Mouse (Mus musculus) telencephalon, adult 2 months (tissue): ENCODE results near the gene Gm9970.
"Not testable (repeated sequence)": the region's sequence is repeated elsewhere in the genome, so short reads cannot be mapped to it uniquely, and the experiment has no call there.

Experiments
- DNase-seq: peaks from one replicate; pipeline ENCODE4 v3.0.0-alpha.2; 2011; ENCODE audit warnings: low read depth, low spot score

Gene Gm9970

GRCm38 (mm10) chr5:31222696-31223095 is 18.3 kb downstream of the Gm9970 start:
- DNase-seq = no peak

GRCm38 (mm10) chr5:31221304-31221945 is 19.6 kb downstream of the Gm9970 start:
- DNase-seq = no peak

GRCm38 (mm10) chr5:31220448-31221303 is 20.4 kb downstream of the Gm9970 start, which contains the start of gene Ppm1g:
TSS of gene Ppm1g (minus strand) at chr5:31220687.
- DNase-seq = peak; percentile 88

GRCm38 (mm10) chr5:31219911-31220447 is 21.1 kb downstream of the Gm9970 start:
- no peak for DNase-seq

- DNase-seq = no peak
These were observed 21.6 kb downstream of the Gm9970 start for GRCm38 (mm10) chr5:31219474-31219873.

- DNase-seq = no peak
These were observed 22.0 kb downstream of the Gm9970 start for GRCm38 (mm10) chr5:31219070-31219469.

GRCm38 (mm10) chr5:31218294-31218693 is 22.7 kb downstream of the Gm9970 start:
- no peak for DNase-seq

GRCm38 (mm10) chr5:31216554-31216953 is 24.5 kb downstream of the Gm9970 start:
- DNase-seq = not testable (repeated sequence)

GRCm38 (mm10) chr5:31204421-31204820 is 36.6 kb downstream of the Gm9970 start:
- no peak for DNase-seq

GRCm38 (mm10) chr5:31203866-31204265 is 37.2 kb downstream of the Gm9970 start:
- DNase-seq = no peak

GRCm38 (mm10) chr5:31202933-31203332 is 38.1 kb downstream of the Gm9970 start:
- DNase-seq = no peak

GRCm38 (mm10) chr5:31201742-31202590 is 39.1 kb downstream of the Gm9970 start, which contains the start of gene Zfp513:
TSS of gene Zfp513 (minus strand) at chr5:31202303.
- DNase-seq = peak; percentile 99

- DNase-seq = no peak
These were observed 39.8 kb downstream of the Gm9970 start for GRCm38 (mm10) chr5:31201042-31201741.

GRCm38 (mm10) chr5:31200327-31200768 is 40.7 kb downstream of the Gm9970 start:
- no peak for DNase-seq

- DNase-seq = no peak
These were observed 41.1 kb downstream of the Gm9970 start for GRCm38 (mm10) chr5:31199893-31200292.

GRCm38 (mm10) chr5:31199321-31199892 is 41.6 kb downstream of the Gm9970 start:
- DNase-seq = no peak

GRCm38 (mm10) chr5:31198616-31199320 is 42.3 kb downstream of the Gm9970 start:
- no peak for DNase-seq

- DNase-seq = no peak
These were observed 42.9 kb downstream of the Gm9970 start for GRCm38 (mm10) chr5:31198170-31198569.

GRCm38 (mm10) chr5:31197072-31197471 is 44.0 kb downstream of the Gm9970 start:
- DNase-seq = no peak

- no peak for DNase-seq
These were observed 44.8 kb downstream of the Gm9970 start for GRCm38 (mm10) chr5:31196207-31196606.
